ENCODE assay signal across 16 mouse cellular contexts in genomic region chr9:97155981-97156380, GRCm38 (mm10). TPM values are rescaled to one million over a fixed set of nuclear protein-coding genes. Genes with fewer than 3 reads are reported as not detected.
DNase-seq lines count a peak whose midpoint lies in the region; ATAC-seq and TF ChIP-seq lines count a peak whose summit lies in the region.
"Had no signal": no experiment of that assay in that cellular context is flagged by ENCODE, and none has a peak within 500 bp of the region (broad histone marks: within the 10 kb centered on the region; RNA-seq: fewer than 3 reads in every experiment).

No protein-coding gene starts in this region.

- no peak overlapping the region for H3K4me3 ChIP-seq in heart, embryonic 12.5 days
- H3K4me3 ChIP-seq in lung, adult 2 months (replicated peaks; ENCODE audit: extremely low read depth, low read depth, low read length): no peak overlapping the region
- H3K4me3 ChIP-seq in stomach, embryonic 14.5 days (ENCODE audit: low read depth, low read length): no peak overlapping the region

- H3K27me3 ChIP-seq in heart, embryonic 12.5 days (replicated peaks): no peaks in the 10 kb centered on the region
- no peaks in the 10 kb centered on the region for H3K27me3 ChIP-seq in stomach, embryonic 14.5 days (ENCODE audit: control insufficient read depth, insufficient read depth, low read length)

- no peak for ATAC-seq in heart, embryonic 12.5 days (ENCODE audit: insufficient number of reproducible peaks, low FRiP score)
- 0 out of 2 replicates have a peak, but pooled peaks have one; percentile 23 for ATAC-seq in stomach, embryonic 14.5 days (ENCODE audit: insufficient number of reproducible peaks, insufficient read depth, low FRiP score, low read depth)
- ATAC-seq: inflammation-experienced regulatory T-cells, adult 6 months; midbrain, embryonic 16.5 days had no signal

- no peak overlapping the region for H3K4me2 ChIP-seq in heart, embryonic 12.5 days
- H3K4me2 ChIP-seq in stomach, embryonic 14.5 days (replicated peaks; ENCODE audit: low read depth, low read length): no peak overlapping the region
- H3K4me2 ChIP-seq: liver, embryonic 11.5 days had no signal

- DNase-seq in heart, adult 8-10 months (ENCODE audit: low spot score): no peak
- DNase-seq in lung, adult 18-20 months: peak; percentile 45 to 77
- DNase-seq in lung, adult 2 months: no peak
- DNase-seq in large intestine, adult 2 months (ENCODE audit: low read depth, low spot score): peak; percentile 46
- no peak for DNase-seq in left cerebral cortex, adult 11 months (ENCODE audit: low spot score)
- no peak for DNase-seq in MN1 (ENCODE audit: low spot score)
- DNase-seq: B cell, adult 2 months; cerebellum, adult 11 months; cerebellum, postnatal 25 days; gastrocnemius, postnatal 14 days; right cerebral cortex, postnatal 14 days had no signal

- H3K36me3 ChIP-seq in heart, embryonic 12.5 days: no peaks in the 10 kb centered on the region
- no peaks in the 10 kb centered on the region for H3K36me3 ChIP-seq in stomach, embryonic 14.5 days (ENCODE audit: control insufficient read depth, insufficient read depth, low read length)

- no peak for TF ChIP-seq POLR2A in lung, adult 2 months (IDR thresholded peaks at IDR 0.05; ENCODE audit: borderline replicate concordance, extremely low read depth, low read depth, low read length)

- no peak overlapping the region for H3K9ac ChIP-seq in heart, embryonic 12.5 days
- no peak overlapping the region for H3K9ac ChIP-seq in stomach, embryonic 14.5 days (replicated peaks; ENCODE audit: low read depth, low read length)

- no peaks in the 10 kb centered on the region for H3K9me3 ChIP-seq in heart, embryonic 12.5 days (replicated peaks)
- H3K9me3 ChIP-seq in stomach, embryonic 14.5 days (ENCODE audit: control insufficient read depth, low read depth, low read length): no peaks in the 10 kb centered on the region

- TF ChIP-seq CTCF in lung, adult 2 months (IDR thresholded peaks at IDR 0.05; ENCODE audit: insufficient read depth, low read length): no peak

- H3K4me1 ChIP-seq in heart, embryonic 12.5 days (replicated peaks): 0 out of 2 replicates have a peak, but pooled peaks cover 10% of the 10 kb centered on the region
- H3K4me1 ChIP-seq in lung, adult 2 months (ENCODE audit: control insufficient read depth, insufficient read depth, low read length): peaks cover 7% of the 10 kb centered on the region
- H3K4me1 ChIP-seq in stomach, embryonic 14.5 days (ENCODE audit: control insufficient read depth, insufficient read depth, low read length): no peaks in the 10 kb centered on the region

- peak overlapping the region; percentile 12; the same call in 1 of the 2 replicates for H3K27ac ChIP-seq in heart, embryonic 12.5 days (ENCODE audit: poor library complexity, severe bottlenecking)
- no peak overlapping the region for H3K27ac ChIP-seq in stomach, embryonic 14.5 days (ENCODE audit: low read length)

- WGBS in heart, embryonic 12.5 days: 44% methylated on average over 3 of the region's 3 CpGs
- 35% methylated on average over 3 of the region's 3 CpGs for WGBS in lung, adult 2 months
- 17% methylated on average over 3 of the region's 3 CpGs for WGBS in large intestine, adult 2 months
- 22% methylated on average over 3 of the region's 3 CpGs for WGBS in stomach, embryonic 14.5 days

RNA-seq across cellular contexts. Expression of gene Slc25a36, which starts 45.0 kb away (rescaled TPM):
- polyA plus RNA-seq in heart, embryonic 12.5 days (2016; fragmentation: Nextera tagmentation; extraction: Ambion mirVana): 91.8 and 98.3 TPM in 2 replicates
- total RNA-seq in heart, adult 8-10 months (2022): 10 to 100 TPM; 38.7 to 46.7 (median 40.4) TPM
- 17.0 and 31.9 TPM in 2 replicates for polyA plus RNA-seq in lung, adult 2 months (2012; rRNA removed)
- polyA plus RNA-seq in large intestine, adult 2 months (2012; rRNA removed): 10.3 and 22.0 TPM in 2 replicates
- polyA plus RNA-seq in stomach, embryonic 14.5 days (2014; fragmentation: Nextera tagmentation; extraction: Ambion mirVana): 137 and 143 TPM in 2 replicates

Comparison
In these comparisons a context has a peak if more than half of its experiments do, and no peak if none do; other contexts are left out.
1. DNase-seq: peak in lung, adult 18-20 months (2 of 2) and large intestine, adult 2 months (single experiment); none in heart, adult 8-10 months (single experiment), lung, adult 2 months (single experiment), left cerebral cortex, adult 11 months (single experiment) and MN1 (single experiment).